Mouse (Mus musculus): ENCODE measurements at regions not wholly inside any gene's neighbourhood (a gene's known extent, or its start where the extent isn't known, plus 50 kb on each side); places are given as distances from the start of the nearest gene placed in this dataset.

- DNase-seq (ENCODE audit: low read depth in 3 of 3, low spot score in 3 of 3) (no peak), ATAC-seq (ENCODE audit: insufficient read depth) (no peak)
- WGBS (ENCODE audit: insufficient replicate concordance), result 37% methylated on average over 1 of the region's 1 CpGs
- H3K9ac ChIP-seq (replicated peaks), result no peak overlapping the region
- H3K36me3 ChIP-seq (replicated peaks; ENCODE audit: control insufficient read depth, insufficient read depth, low read depth), result no peaks in the 10 kb centered on the region
- TF ChIP-seq EP300 (IDR thresholded peaks at IDR 0.05; ENCODE audit: low read depth), result no peak
- no peak for TF ChIP-seq CTCF (IDR thresholded peaks at IDR 0.05; ENCODE audit: low read depth)
- H3K9me3 ChIP-seq (ENCODE audit: control insufficient read depth, low read length), result no peaks in the 10 kb centered on the region
- H3K4me1 ChIP-seq (replicated peaks; ENCODE audit: control insufficient read depth in 2 of 2, insufficient read depth in 2 of 2, low read length in 1 of 2), result no peaks in the 10 kb centered on the region
- H3K4me3 ChIP-seq (ENCODE audit: insufficient read depth in 1 of 2, low read depth in 2 of 2, low read length in 2 of 2), result no peak overlapping the region
- H3K4me2 ChIP-seq (ENCODE audit: low read depth), result no peak overlapping the region
- H3K27ac ChIP-seq, result no peak overlapping the region
- no peaks in the 10 kb centered on the region for H3K27me3 ChIP-seq (ENCODE audit: control insufficient read depth, insufficient read depth, low read length)
Measured at GRCm38 (mm10) chr12:58829656-58830055, 182.2 kb downstream of the Sec23a start.

GRCm38 (mm10) chr12:58827864-58828263 is 184.0 kb downstream of the Sec23a start:
- H3K27ac ChIP-seq, result no peak overlapping the region
- H3K4me3 ChIP-seq (ENCODE audit: insufficient read depth in 1 of 2, low read depth in 2 of 2, low read length in 2 of 2), result no peak overlapping the region
- H3K4me2 ChIP-seq (ENCODE audit: low read depth), result no peak overlapping the region
- no peaks in the 10 kb centered on the region for H3K27me3 ChIP-seq (ENCODE audit: control insufficient read depth, insufficient read depth, low read length)
- H3K36me3 ChIP-seq (replicated peaks; ENCODE audit: control insufficient read depth, insufficient read depth, low read depth), result no peaks in the 10 kb centered on the region
- DNase-seq (ENCODE audit: low read depth in 3 of 3, low spot score in 3 of 3), result no peak
- H3K9ac ChIP-seq (replicated peaks), result no peak overlapping the region
- no peaks in the 10 kb centered on the region for H3K9me3 ChIP-seq (ENCODE audit: control insufficient read depth, low read length)
- no peak for ATAC-seq (ENCODE audit: insufficient read depth)
- TF ChIP-seq CTCF (IDR thresholded peaks at IDR 0.05; ENCODE audit: low read depth) (no peak), EP300 (IDR thresholded peaks at IDR 0.05; ENCODE audit: low read depth) (no peak)
- H3K4me1 ChIP-seq (replicated peaks; ENCODE audit: control insufficient read depth in 2 of 2, insufficient read depth in 2 of 2, low read length in 1 of 2), result peaks cover 0 to 2% of the 10 kb centered on the region in 2 experiments; a peak in 1 of 4 replicates

GRCm38 (mm10) chr12:58825139-58825921 is 186.5 kb downstream of the Sec23a start:
- Histone ChIP-seq H3K9ac (replicated peaks) (no peak overlapping the region), H3K27ac (no peak overlapping the region), H3K36me3 (replicated peaks; ENCODE audit: control insufficient read depth, insufficient read depth, low read depth) (no peaks in the 10 kb centered on the region), H3K9me3 (ENCODE audit: control insufficient read depth, low read length) (no peaks in the 10 kb centered on the region), H3K4me2 (ENCODE audit: low read depth) (no peak overlapping the region), H3K4me3 (ENCODE audit: insufficient read depth in 1 of 2, low read depth in 2 of 2, low read length in 2 of 2) (no peak overlapping the region), H3K4me1 (replicated peaks; ENCODE audit: control insufficient read depth in 2 of 2, insufficient read depth in 2 of 2, low read length in 1 of 2) (peaks cover 0 to 2% of the 10 kb centered on the region in 2 experiments; a peak in 1 of 4 replicates), H3K27me3 (ENCODE audit: control insufficient read depth, insufficient read depth, low read length) (no peaks in the 10 kb centered on the region)
- DNase-seq (ENCODE audit: low read depth in 3 of 3, low spot score in 3 of 3), result no peak
- TF ChIP-seq EP300 (IDR thresholded peaks at IDR 0.05; ENCODE audit: low read depth) (no peak), CTCF (IDR thresholded peaks at IDR 0.05; ENCODE audit: low read depth) (no peak)
- no peak for ATAC-seq (ENCODE audit: insufficient read depth)
- WGBS (ENCODE audit: insufficient replicate concordance), result 73% methylated on average over 7 of the region's 7 CpGs

- Histone ChIP-seq H3K4me3 (ENCODE audit: insufficient read depth in 1 of 2, low read depth in 2 of 2, low read length in 2 of 2) (no peak overlapping the region), H3K36me3 (replicated peaks; ENCODE audit: control insufficient read depth, insufficient read depth, low read depth) (no peaks in the 10 kb centered on the region), H3K9me3 (ENCODE audit: control insufficient read depth, low read length) (no peaks in the 10 kb centered on the region), H3K4me2 (ENCODE audit: low read depth) (no peak overlapping the region), H3K27ac (no peak overlapping the region), H3K27me3 (ENCODE audit: control insufficient read depth, insufficient read depth, low read length) (no peaks in the 10 kb centered on the region), H3K4me1 (replicated peaks; ENCODE audit: control insufficient read depth in 2 of 2, insufficient read depth in 2 of 2, low read length in 1 of 2) (peaks cover 0 to 2% of the 10 kb centered on the region in 2 experiments; a peak in 1 of 4 replicates), H3K9ac (replicated peaks) (no peak overlapping the region)
- WGBS (ENCODE audit: insufficient replicate concordance), result 9% methylated on average over 3 of the region's 3 CpGs
- no peak for DNase-seq (ENCODE audit: low read depth in 3 of 3, low spot score in 3 of 3)
- TF ChIP-seq EP300 (IDR thresholded peaks at IDR 0.05; ENCODE audit: low read depth) (no peak), CTCF (IDR thresholded peaks at IDR 0.05; ENCODE audit: low read depth) (no peak)
- ATAC-seq (ENCODE audit: insufficient read depth), result peak; percentile 81
Measured at GRCm38 (mm10) chr12:58822971-58823370, 188.8 kb downstream of the Sec23a start.

GRCm38 (mm10) chr12:58804068-58804467 is 207.7 kb downstream of the Sec23a start:
- TF ChIP-seq EP300 (IDR thresholded peaks at IDR 0.05; ENCODE audit: low read depth) (no peak), CTCF (IDR thresholded peaks at IDR 0.05; ENCODE audit: low read depth) (no peak)
- Histone ChIP-seq H3K27ac (no peak overlapping the region), H3K4me1 (replicated peaks; ENCODE audit: control insufficient read depth in 2 of 2, insufficient read depth in 2 of 2, low read length in 1 of 2) (no peaks in the 10 kb centered on the region), H3K9ac (replicated peaks) (no peak overlapping the region), H3K27me3 (ENCODE audit: control insufficient read depth, insufficient read depth, low read length) (no peaks in the 10 kb centered on the region), H3K36me3 (replicated peaks; ENCODE audit: control insufficient read depth, insufficient read depth, low read depth) (no peaks in the 10 kb centered on the region), H3K4me2 (ENCODE audit: low read depth) (no peak overlapping the region), H3K4me3 (ENCODE audit: insufficient read depth in 1 of 2, low read depth in 2 of 2, low read length in 2 of 2) (no peak overlapping the region), H3K9me3 (ENCODE audit: control insufficient read depth, low read length) (no peaks in the 10 kb centered on the region)
- ATAC-seq (ENCODE audit: insufficient read depth) (no peak), DNase-seq (ENCODE audit: low read depth in 3 of 3, low spot score in 3 of 3) (no peak)
- 56% methylated on average over 6 of the region's 6 CpGs for WGBS (ENCODE audit: insufficient replicate concordance)
